Mouse (Mus musculus): ENCODE data around the gene Osbpl3. TPM values are rescaled to one million over a fixed set of nuclear protein-coding genes. Genes with fewer than 3 reads are reported as not detected.

Osbpl3 gene
- polyA plus RNA-seq, 1 experiment = 23.4 TPM

GRCm38 (mm10) chr6:50306625-50307024 lies 149.4 kb downstream of the Osbpl3 start:
- peaks cover 38% of the 10 kb centered on the region for H3K4me1 ChIP-seq (ENCODE audit: control insufficient read depth, insufficient read depth, low read length)
- H3K4me3 ChIP-seq (ENCODE audit: insufficient read depth, low read length) = no peak overlapping the region
- TF ChIP-seq POLR2A (IDR thresholded peaks at IDR 0.05; ENCODE audit: borderline replicate concordance, low read depth, low read length) (no peak), CTCF (IDR thresholded peaks at IDR 0.05; ENCODE audit: low read depth, low read length) (no peak)
- peak overlapping the region; percentile 96 for H3K27ac ChIP-seq (ENCODE audit: insufficient read depth, low read depth, low read length)

- Histone ChIP-seq H3K27ac (ENCODE audit: insufficient read depth, low read depth, low read length) (peak overlapping the region; percentile 96), H3K4me1 (ENCODE audit: control insufficient read depth, insufficient read depth, low read length) (peaks cover 44% of the 10 kb centered on the region), H3K4me3 (ENCODE audit: insufficient read depth, low read length) (no peak overlapping the region)
- TF ChIP-seq POLR2A (IDR thresholded peaks at IDR 0.05; ENCODE audit: borderline replicate concordance, low read depth, low read length) (no peak), CTCF (IDR thresholded peaks at IDR 0.05; ENCODE audit: low read depth, low read length) (peak; percentile 86)
These were observed 151.0 kb downstream of the Osbpl3 start for GRCm38 (mm10) chr6:50304949-50305491.

- Histone ChIP-seq H3K4me1 (ENCODE audit: control insufficient read depth, insufficient read depth, low read length) (peaks cover 44% of the 10 kb centered on the region), H3K4me3 (ENCODE audit: insufficient read depth, low read length) (no peak overlapping the region), H3K27ac (ENCODE audit: insufficient read depth, low read depth, low read length) (no peak overlapping the region)
- TF ChIP-seq POLR2A (IDR thresholded peaks at IDR 0.05; ENCODE audit: borderline replicate concordance, low read depth, low read length) (no peak), CTCF (IDR thresholded peaks at IDR 0.05; ENCODE audit: low read depth, low read length) (no peak)
These were observed 154.9 kb downstream of the Osbpl3 start for GRCm38 (mm10) chr6:50301121-50301520.

GRCm38 (mm10) chr6:50300622-50301021 lies 155.4 kb downstream of the Osbpl3 start:
- Histone ChIP-seq H3K27ac (ENCODE audit: insufficient read depth, low read depth, low read length) (no peak overlapping the region), H3K4me1 (ENCODE audit: control insufficient read depth, insufficient read depth, low read length) (peaks cover 43% of the 10 kb centered on the region), H3K4me3 (ENCODE audit: insufficient read depth, low read length) (no peak overlapping the region)
- TF ChIP-seq POLR2A (IDR thresholded peaks at IDR 0.05; ENCODE audit: borderline replicate concordance, low read depth, low read length) (no peak), CTCF (IDR thresholded peaks at IDR 0.05; ENCODE audit: low read depth, low read length) (no peak)

- H3K4me1 ChIP-seq (ENCODE audit: control insufficient read depth, insufficient read depth, low read length) = peaks cover 45% of the 10 kb centered on the region
- TF ChIP-seq CTCF (IDR thresholded peaks at IDR 0.05; ENCODE audit: low read depth, low read length) (no peak), POLR2A (IDR thresholded peaks at IDR 0.05; ENCODE audit: borderline replicate concordance, low read depth, low read length) (no peak)
- H3K4me3 ChIP-seq (ENCODE audit: insufficient read depth, low read length) = no peak overlapping the region
- H3K27ac ChIP-seq (ENCODE audit: insufficient read depth, low read depth, low read length) = no peak overlapping the region
These were observed 156.9 kb downstream of the Osbpl3 start for GRCm38 (mm10) chr6:50299071-50299470.

- no peak for TF ChIP-seq CTCF (IDR thresholded peaks at IDR 0.05; ENCODE audit: low read depth, low read length)
- no peak for TF ChIP-seq POLR2A (IDR thresholded peaks at IDR 0.05; ENCODE audit: borderline replicate concordance, low read depth, low read length)
- Histone ChIP-seq H3K27ac (ENCODE audit: insufficient read depth, low read depth, low read length) (no peak overlapping the region), H3K4me1 (ENCODE audit: control insufficient read depth, insufficient read depth, low read length) (peaks cover 34% of the 10 kb centered on the region), H3K4me3 (ENCODE audit: insufficient read depth, low read length) (no peak overlapping the region)
These were observed 158.3 kb downstream of the Osbpl3 start for GRCm38 (mm10) chr6:50297671-50298070.

GRCm38 (mm10) chr6:50295136-50295535 lies 160.9 kb downstream of the Osbpl3 start:
- no peak for TF ChIP-seq CTCF (IDR thresholded peaks at IDR 0.05; ENCODE audit: low read depth, low read length)
- no peak for TF ChIP-seq POLR2A (IDR thresholded peaks at IDR 0.05; ENCODE audit: borderline replicate concordance, low read depth, low read length)
- no peak overlapping the region for H3K4me3 ChIP-seq (ENCODE audit: insufficient read depth, low read length)

GRCm38 (mm10) chr6:50294128-50294527 lies 161.9 kb downstream of the Osbpl3 start:
- no peak overlapping the region for H3K4me3 ChIP-seq (ENCODE audit: insufficient read depth, low read length)
- no peak overlapping the region for H3K27ac ChIP-seq (ENCODE audit: insufficient read depth, low read depth, low read length)
- no peak for TF ChIP-seq POLR2A (IDR thresholded peaks at IDR 0.05; ENCODE audit: borderline replicate concordance, low read depth, low read length)
- no peak for TF ChIP-seq CTCF (IDR thresholded peaks at IDR 0.05; ENCODE audit: low read depth, low read length)
- peaks cover 33% of the 10 kb centered on the region for H3K4me1 ChIP-seq (ENCODE audit: control insufficient read depth, insufficient read depth, low read length)

More at GRCm38 (mm10) chr6:50295136-50295535, 160.9 kb downstream of the Osbpl3 start:
- Histone ChIP-seq H3K4me1 (ENCODE audit: control insufficient read depth, insufficient read depth, low read length) (peaks cover 37% of the 10 kb centered on the region), H3K27ac (ENCODE audit: insufficient read depth, low read depth, low read length) (peak overlapping the region; percentile 61)

GRCm38 (mm10) chr6:50291650-50292049 lies 164.4 kb downstream of the Osbpl3 start:
- Histone ChIP-seq H3K4me3 (ENCODE audit: insufficient read depth, low read length) (no peak overlapping the region), H3K27ac (ENCODE audit: insufficient read depth, low read depth, low read length) (peak overlapping the region; percentile 32), H3K4me1 (ENCODE audit: control insufficient read depth, insufficient read depth, low read length) (peaks cover 29% of the 10 kb centered on the region)
- no peak for TF ChIP-seq CTCF (IDR thresholded peaks at IDR 0.05; ENCODE audit: low read depth, low read length)
- TF ChIP-seq POLR2A (IDR thresholded peaks at IDR 0.05; ENCODE audit: borderline replicate concordance, low read depth, low read length) = no peak

GRCm38 (mm10) chr6:50286881-50287280 lies 169.1 kb downstream of the Osbpl3 start:
- TF ChIP-seq CTCF (IDR thresholded peaks at IDR 0.05; ENCODE audit: low read depth, low read length) = no peak
- no peak for TF ChIP-seq POLR2A (IDR thresholded peaks at IDR 0.05; ENCODE audit: borderline replicate concordance, low read depth, low read length)
- peaks cover 4% of the 10 kb centered on the region for H3K4me1 ChIP-seq (ENCODE audit: control insufficient read depth, insufficient read depth, low read length)
- H3K27ac ChIP-seq (ENCODE audit: insufficient read depth, low read depth, low read length) = no peak overlapping the region
- no peak overlapping the region for H3K4me3 ChIP-seq (ENCODE audit: insufficient read depth, low read length)
